Mouse (Mus musculus) kidney, adult 2 months (tissue): ENCODE data around the gene Cc2d1a.

Source experiments
- CTCF ChIP-seq: fragments of 200-500 bp; conservative IDR thresholded peaks from 2 replicates; pipeline ENCODE4 v1.5.1; 2011; ENCODE audit warnings: low read depth, mild to moderate bottlenecking, control low read depth, low read length, moderate library complexity, mixed read lengths; ENCODE audit not compliant: insufficient read depth, insufficient read length
- POLR2A ChIP-seq: fragments of 200-500 bp; IDR thresholded peaks from one replicate; pipeline ENCODE4 v1.6.1; 2011; ENCODE audit warnings: low read depth, low read length, control low read depth

GRCm38 (mm10) chr8:84090585-84090984 is 57.2 kb downstream of the Cc2d1a start:
- TF ChIP-seq CTCF: no peak
- TF ChIP-seq POLR2A: no peak
